Mouse (Mus musculus): ENCODE results near the gene Plb1. TPM values are rescaled to one million over a fixed set of nuclear protein-coding genes. Genes with fewer than 3 reads are reported as not detected.

Gene Plb1
- total and polyA plus RNA-seq, 3 experiments = 0.51 to 2.3 (median 0.66) TPM

DNA sequence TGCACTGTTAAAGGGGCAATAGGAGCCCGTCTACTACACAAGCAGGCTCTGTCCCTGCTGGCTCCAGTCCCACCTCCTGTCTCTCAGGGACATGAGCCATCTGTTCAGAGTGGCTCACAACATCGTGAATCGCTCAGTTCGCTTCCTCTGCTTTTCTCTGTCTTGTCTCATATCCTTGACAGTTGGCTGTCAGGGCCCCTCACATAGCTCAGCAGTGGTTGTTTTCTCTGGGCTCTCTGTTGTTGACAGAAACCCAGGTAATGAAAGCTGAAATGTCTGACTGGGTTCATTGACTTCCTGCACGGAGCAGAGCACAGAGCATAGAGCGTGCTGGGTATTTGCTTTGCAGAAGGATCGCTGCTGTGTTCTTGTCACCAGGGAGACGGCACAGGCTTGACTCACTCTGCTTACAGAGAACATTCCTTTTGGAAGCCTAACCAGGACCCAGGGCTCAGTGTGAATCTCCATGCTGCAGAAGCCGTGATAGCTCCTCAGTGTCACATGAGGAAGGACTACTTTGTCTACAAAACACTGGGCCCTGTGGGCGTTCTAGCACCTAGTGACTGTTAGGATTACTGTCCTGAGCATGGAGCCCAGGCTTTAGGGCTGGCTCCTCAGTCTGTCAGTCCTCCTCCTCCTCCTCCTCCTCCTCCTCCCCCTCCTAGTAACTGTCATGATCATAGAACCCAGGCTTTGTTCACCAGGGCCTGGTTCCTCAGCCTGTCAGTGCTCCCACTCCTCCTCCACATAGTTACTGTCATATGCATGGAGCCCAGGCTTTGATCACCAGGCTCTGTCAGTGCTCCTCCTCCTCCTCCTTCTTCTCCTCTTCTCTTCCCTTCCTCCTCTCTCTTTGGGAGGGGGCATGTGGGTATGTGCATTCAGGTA lies 113.8 kb downstream of the Plb1 start:
- Histone ChIP-seq H3K9ac (ENCODE audit: insufficient read depth, low read depth) (no peak overlapping the region), H3K4me3 (replicated peaks in 1 of 3; ENCODE audit: low read depth in 2 of 3, low read length in 2 of 3, poor library complexity in 1 of 3) (no peak overlapping the region), H3K4me1 (ENCODE audit: control insufficient read depth in 1 of 2, insufficient read depth in 2 of 2) (peaks cover 5 to 6% of the 10 kb centered on the region in 2 experiments; a peak in 3 of 4 replicates), H3K79me2 (replicated peaks; ENCODE audit: control insufficient read depth, extremely low read depth, insufficient read depth, poor library complexity, severe bottlenecking) (no peaks in the 10 kb centered on the region), H3K4me2 (ENCODE audit: insufficient read depth, low read depth, poor library complexity, severe bottlenecking) (no peak overlapping the region), H3K9me3 (replicated peaks; ENCODE audit: low read length) (no peaks in the 10 kb centered on the region), H3K27ac (ENCODE audit: insufficient read depth, low read depth) (no peak overlapping the region), H3K27me3 (replicated peaks) (no peaks in the 10 kb centered on the region), H3K36me3 (replicated peaks in 1 of 2; ENCODE audit: control insufficient read depth in 1 of 2, insufficient read depth in 1 of 2, low read length in 1 of 2) (no peaks in the 10 kb centered on the region)
- TF ChIP-seq ZMIZ1 (IDR thresholded peaks at IDR 0.05; ENCODE audit: low read depth, low read length) (no peak), EP300 (IDR thresholded peaks at IDR 0.05; ENCODE audit: low read length) (no peak), TCF12 (IDR thresholded peaks at IDR 0.05; ENCODE audit: low read depth, low read length) (no peak), USF2 (conservative IDR thresholded peaks at IDR 0.05; ENCODE audit: low read depth, low read length) (no peak), UBTF (IDR thresholded peaks at IDR 0.05; ENCODE audit: low read depth, low read length) (no peak), ETS1 (conservative IDR thresholded peaks at IDR 0.05; ENCODE audit: low read depth, low read length) (no peak), MAX (IDR thresholded peaks at IDR 0.05; ENCODE audit: low read length) (no peak), GABPA (IDR thresholded peaks at IDR 0.05; ENCODE audit: insufficient replicate concordance, low read depth, low read length) (no peak), IRF4 (IDR thresholded peaks at IDR 0.05; ENCODE audit: low read depth, low read length) (no peak), JUN (IDR thresholded peaks at IDR 0.05; ENCODE audit: insufficient read depth, low read depth, low read length) (no peak), RAD21 (IDR thresholded peaks at IDR 0.05; ENCODE audit: low read depth, low read length) (no peak), ELF1 (IDR thresholded peaks at IDR 0.05; ENCODE audit: low read depth, low read length) (no peak), ZC3H11A (IDR thresholded peaks at IDR 0.05; ENCODE audit: low read depth, low read length) (no peak), MEF2A (IDR thresholded peaks at IDR 0.05; ENCODE audit: borderline replicate concordance, low read depth, low read length) (no peak), MAFK (IDR thresholded peaks at IDR 0.05; ENCODE audit: insufficient replicate concordance, low read length) (no peak)
- dilution Hi-C loops (cut with MboI; ENCODE audit: extremely low pct_ligation_motif_present, extremely low pct_unique_long_range_greater_than_20kb, low sequenced_read_pairs) (no loop called here), in situ Hi-C loops (cut with MboI; ENCODE audit: low pct_ligation_motif_present, low pct_unique_long_range_greater_than_20kb, low sequenced_read_pairs) (no loop called here)
- no peak for DNase-seq (ENCODE audit: extremely low read depth)

- no peak overlapping the region for H3K4me2 ChIP-seq (ENCODE audit: insufficient read depth, low read depth, poor library complexity, severe bottlenecking)
- no peaks in the 10 kb centered on the region for H3K9me3 ChIP-seq (replicated peaks; ENCODE audit: low read length)
Observed at GRCm38 (mm10) chr5:32349718-32350117, 117.2 kb downstream of the Plb1 start.

More at GRCm38 (mm10) chr5:32349718-32350117, 117.2 kb downstream of the Plb1 start:
- no peaks in the 10 kb centered on the region for H3K27me3 ChIP-seq (replicated peaks)
- TF ChIP-seq MEF2A (IDR thresholded peaks at IDR 0.05; ENCODE audit: borderline replicate concordance, low read depth, low read length) (no peak), RAD21 (IDR thresholded peaks at IDR 0.05; ENCODE audit: low read depth, low read length) (no peak), ZC3H11A (IDR thresholded peaks at IDR 0.05; ENCODE audit: low read depth, low read length) (no peak), POLR2AphosphoS2 (IDR thresholded peaks at IDR 0.05; ENCODE audit: low read depth, low read length) (no peak), HCFC1 (IDR thresholded peaks at IDR 0.05; ENCODE audit: low read depth, low read length) (no peak), CHD1 (IDR thresholded peaks at IDR 0.05; ENCODE audit: low read depth, low read length) (no peak), MAX (IDR thresholded peaks at IDR 0.05; ENCODE audit: low read length) (no peak), ETS1 (conservative IDR thresholded peaks at IDR 0.05; ENCODE audit: low read depth, low read length) (no peak)
- H3K4me3 ChIP-seq (replicated peaks in 1 of 3; ENCODE audit: low read depth in 2 of 3, low read length in 2 of 3, poor library complexity in 1 of 3) = no peak overlapping the region
- no peak for DNase-seq (ENCODE audit: extremely low read depth)
- no peak overlapping the region for H3K9ac ChIP-seq (ENCODE audit: insufficient read depth, low read depth)
- H3K4me1 ChIP-seq (ENCODE audit: control insufficient read depth in 1 of 2, insufficient read depth in 2 of 2) = peaks cover 0 to 8% of the 10 kb centered on the region in 2 experiments; a peak in 2 of 4 replicates
- no peak overlapping the region for H3K27ac ChIP-seq (ENCODE audit: insufficient read depth, low read depth)
- H3K79me2 ChIP-seq (replicated peaks; ENCODE audit: control insufficient read depth, extremely low read depth, insufficient read depth, poor library complexity, severe bottlenecking) = no peaks in the 10 kb centered on the region
- no peaks in the 10 kb centered on the region for H3K36me3 ChIP-seq (replicated peaks in 1 of 2; ENCODE audit: control insufficient read depth in 1 of 2, insufficient read depth in 1 of 2, low read length in 1 of 2)
- in situ Hi-C loops (cut with MboI; ENCODE audit: low pct_ligation_motif_present, low pct_unique_long_range_greater_than_20kb, low sequenced_read_pairs) = no loop called here
- dilution Hi-C loops (cut with MboI; ENCODE audit: extremely low pct_ligation_motif_present, extremely low pct_unique_long_range_greater_than_20kb, low sequenced_read_pairs) = no loop called here
